Mouse (Mus musculus) forelimb bud, embryonic 11.5 days (tissue): ENCODE results near the gene Pgls.
A peak's percentile ranks its signal among the peaks of the same experiment; 100 is the strongest.

Source experiments
- DNase-seq: peaks from one replicate; pipeline ENCODE4 v3.0.0-alpha.2; 2012; ENCODE audit warnings: low read depth, low spot score

Pgls gene

GRCm38 (mm10) chr8:71591471-71592373 lies at the start of gene Pgls:
Gene Pgls, plus strand, starts transcription at chr8:71592176.
- DNase-seq, result peak; percentile 92

GRCm38 (mm10) chr8:71542632-71543343 lies 49.2 kb upstream of the Pgls start, which contains the start of gene Mvb12a:
Gene Mvb12a, plus strand, starts transcription at chr8:71542922.
- DNase-seq, result peak; percentile 100

GRCm38 (mm10) chr8:71543755-71544154 lies 48.2 kb upstream of the Pgls start:
- DNase-seq, result no peak

GRCm38 (mm10) chr8:71545053-71545452 lies 46.9 kb upstream of the Pgls start:
- DNase-seq, result no peak

GRCm38 (mm10) chr8:71547590-71547989 lies 44.4 kb upstream of the Pgls start:
- no peak for DNase-seq

- DNase-seq, result no peak
Observed at GRCm38 (mm10) chr8:71550754-71551153, 41.2 kb upstream of the Pgls start.

GRCm38 (mm10) chr8:71552770-71553169 lies 39.2 kb upstream of the Pgls start:
- DNase-seq, result no peak

GRCm38 (mm10) chr8:71554001-71554400 lies 38.0 kb upstream of the Pgls start:
- DNase-seq, result no peak

GRCm38 (mm10) chr8:71554644-71555043 lies 37.3 kb upstream of the Pgls start:
- DNase-seq, result no peak

- no peak for DNase-seq
Observed at GRCm38 (mm10) chr8:71558071-71558957, 33.7 kb upstream of the Pgls start, which contains the start of gene Tmem221. Gene Tmem221, minus strand, starts transcription at chr8:71558871.

- DNase-seq, result peak; percentile 56
Observed at GRCm38 (mm10) chr8:71558958-71559690, 32.9 kb upstream of the Pgls start.

- DNase-seq, result no peak
Observed at GRCm38 (mm10) chr8:71560071-71560470, 31.9 kb upstream of the Pgls start.

- no peak for DNase-seq
Observed at GRCm38 (mm10) chr8:71560765-71561164, 31.2 kb upstream of the Pgls start.

GRCm38 (mm10) chr8:71561401-71561800 lies 30.6 kb upstream of the Pgls start:
- DNase-seq, result peak; percentile 82

GRCm38 (mm10) chr8:71562751-71563150 lies 29.2 kb upstream of the Pgls start:
- no peak for DNase-seq

- DNase-seq, result no peak
Observed at GRCm38 (mm10) chr8:71563992-71564391, 28.0 kb upstream of the Pgls start.

GRCm38 (mm10) chr8:71566501-71566900 lies 25.5 kb upstream of the Pgls start, which contains the start of gene Nxnl1:
Gene Nxnl1, minus strand, starts transcription at chr8:71566601.
- DNase-seq, result no peak

- DNase-seq, result no peak
Observed at GRCm38 (mm10) chr8:71567587-71567986, 24.4 kb upstream of the Pgls start.

GRCm38 (mm10) chr8:71568387-71568937 lies 23.5 kb upstream of the Pgls start, which contains the start of gene Slc27a1:
Gene Slc27a1, plus strand, starts transcription at chr8:71568882.
- no peak for DNase-seq

GRCm38 (mm10) chr8:71568941-71569340 lies 23.0 kb upstream of the Pgls start:
- DNase-seq, result no peak
